Mouse (Mus musculus) v-Abl transformed pro-B cells (cell line): ENCODE data around the gene Rps6kl1.

Experiments used
- in situ Hi-C, 2 experiments: fragments of 400-800 bp; cut with MboI; formaldehyde crosslinking; loops; one replicate each; pipeline ENCODE4 v1.15.1; 2025; ENCODE audit not compliant: unreplicated experiment in 2 of 2

Gene Rps6kl1

GRCm38 (mm10) chr12:85144821-85145220, 6.2 kb downstream of the Rps6kl1 start:
- in situ Hi-C loops: loop anchor here in 1 of 2 experiments (10.0 to 25.0 kb wide), 2 partner anchors 160 to 342 kb away; no protein-coding TSS in a partner anchor

GRCm38 (mm10) chr12:85144276-85144675, 6.8 kb downstream of the Rps6kl1 start:
- in situ Hi-C loops: loop anchor here in 1 of 2 experiments (10.0 to 25.0 kb wide), 2 partner anchors 161 to 343 kb away; no protein-coding TSS in a partner anchor

- in situ Hi-C loops: loop anchor here in 1 of 2 experiments (10.0 to 25.0 kb wide), 2 partner anchors 162 to 344 kb away; no protein-coding TSS in a partner anchor
Observed at GRCm38 (mm10) chr12:85142803-85143202, 8.3 kb downstream of the Rps6kl1 start.

- in situ Hi-C loops: loop anchor here in 1 of 2 experiments (10.0 to 25.0 kb wide), 2 partner anchors 164 to 346 kb away; no protein-coding TSS in a partner anchor
Observed at GRCm38 (mm10) chr12:85141096-85141495, 10.0 kb downstream of the Rps6kl1 start.

- in situ Hi-C loops: loop anchor here in 1 of 2 experiments (10.0 to 25.0 kb wide), 2 partner anchors 165 to 347 kb away; no protein-coding TSS in a partner anchor
Observed at GRCm38 (mm10) chr12:85140036-85140701, 10.9 kb downstream of the Rps6kl1 start.

- in situ Hi-C loops: loop anchor here in 1 of 2 experiments (25.0 kb wide), 1 partner anchor 351 kb away; no protein-coding TSS in a partner anchor
Observed at GRCm38 (mm10) chr12:85136627-85137026, 14.4 kb downstream of the Rps6kl1 start.

GRCm38 (mm10) chr12:85135513-85136470, 15.3 kb downstream of the Rps6kl1 start:
- in situ Hi-C loops: loop anchor here in 1 of 2 experiments (25.0 kb wide), 1 partner anchor 352 kb away; no protein-coding TSS in a partner anchor

- in situ Hi-C loops: loop anchor here (5.0 to 25.0 kb wide), 2 partner anchors 42 to 353 kb away; no protein-coding TSS in a partner anchor
Observed at GRCm38 (mm10) chr12:85134043-85134794, 16.8 kb downstream of the Rps6kl1 start.

- in situ Hi-C loops: loop anchor here (5.0 to 25.0 kb wide), 2 partner anchors 39 to 356 kb away; no protein-coding TSS in a partner anchor
Observed at GRCm38 (mm10) chr12:85131361-85131760, 19.7 kb downstream of the Rps6kl1 start.

GRCm38 (mm10) chr12:85129426-85129978, 21.6 kb downstream of the Rps6kl1 start:
- in situ Hi-C loops: loop anchor here in 1 of 2 experiments (25.0 kb wide), 1 partner anchor 358 kb away; no protein-coding TSS in a partner anchor

- in situ Hi-C loops: loop anchor here in 1 of 2 experiments (25.0 kb wide), 1 partner anchor 360 kb away; no protein-coding TSS in a partner anchor
Observed at GRCm38 (mm10) chr12:85126986-85127603, 24.0 kb downstream of the Rps6kl1 start.

- in situ Hi-C loops: loop anchor here (25.0 kb wide), 1 partner anchor 363 kb away; no protein-coding TSS in a partner anchor
Observed at GRCm38 (mm10) chr12:85124751-85125150, 26.3 kb downstream of the Rps6kl1 start.

GRCm38 (mm10) chr12:85123645-85124044, 27.4 kb downstream of the Rps6kl1 start:
- in situ Hi-C loops: loop anchor here in 1 of 2 experiments (25.0 kb wide), 1 partner anchor 364 kb away; no protein-coding TSS in a partner anchor

- in situ Hi-C loops: loop anchor here in 1 of 2 experiments (25.0 kb wide), 1 partner anchor 364 kb away; no protein-coding TSS in a partner anchor
Observed at GRCm38 (mm10) chr12:85123108-85123530, 27.9 kb downstream of the Rps6kl1 start.

- in situ Hi-C loops: loop anchor here in 1 of 2 experiments (25.0 kb wide), 1 partner anchor 365 kb away; no protein-coding TSS in a partner anchor
Observed at GRCm38 (mm10) chr12:85121806-85122459, 29.1 kb downstream of the Rps6kl1 start.

GRCm38 (mm10) chr12:85115678-85116077, 35.4 kb downstream of the Rps6kl1 start:
- in situ Hi-C loops: loop anchor here in 1 of 2 experiments (25.0 kb wide), 1 partner anchor 372 kb away; no protein-coding TSS in a partner anchor

GRCm38 (mm10) chr12:85113917-85114316, 37.1 kb downstream of the Rps6kl1 start:
- in situ Hi-C loops: loop anchor here in 1 of 2 experiments (25.0 kb wide), 1 partner anchor 373 kb away; no protein-coding TSS in a partner anchor

GRCm38 (mm10) chr12:85113337-85113736, 37.7 kb downstream of the Rps6kl1 start:
- in situ Hi-C loops: loop anchor here in 1 of 2 experiments (25.0 kb wide), 1 partner anchor 374 kb away; no protein-coding TSS in a partner anchor
